Mouse (Mus musculus): ENCODE measurements at regions not wholly inside any gene's neighbourhood (a gene's known extent, or its start where the extent isn't known, plus 50 kb on each side); places are given as distances from the start of the nearest gene placed in this dataset.

DNA sequence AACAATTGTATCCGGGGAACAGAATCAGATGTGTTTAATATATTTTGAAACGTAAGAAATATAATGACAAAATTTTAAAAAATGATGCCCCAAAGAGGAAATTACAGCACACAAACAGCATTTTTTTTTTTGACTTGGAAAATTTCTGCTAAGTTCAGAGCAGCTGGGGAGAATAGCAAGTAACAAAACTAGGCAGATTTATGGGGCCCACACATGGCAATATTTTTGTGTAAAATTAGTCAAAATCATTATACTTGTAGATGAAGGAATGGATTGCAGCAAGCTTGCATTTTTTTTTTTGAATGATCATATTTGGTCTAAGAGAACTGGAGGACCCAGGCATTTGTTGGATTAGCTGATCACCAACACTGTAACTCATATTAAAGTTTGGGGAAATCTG, 189.4 kb downstream of the Map2k6 start:
- intact Hi-C loops (cut with DNase I): no loop called here
- no peak for DNase-seq

- DNase-seq: peak; percentile 77
These were observed 196.4 kb downstream of the Map2k6 start for GRCm38 (mm10) chr11:110595266-110595862.

GRCm38 (mm10) chr11:110605041-110605882, 206.3 kb downstream of the Map2k6 start:
- intact Hi-C loops (cut with DNase I): no loop called here
- DNase-seq: no peak

More at GRCm38 (mm10) chr11:110595266-110595862, 196.4 kb downstream of the Map2k6 start:
- intact Hi-C loops (cut with DNase I): no loop called here

DNA sequence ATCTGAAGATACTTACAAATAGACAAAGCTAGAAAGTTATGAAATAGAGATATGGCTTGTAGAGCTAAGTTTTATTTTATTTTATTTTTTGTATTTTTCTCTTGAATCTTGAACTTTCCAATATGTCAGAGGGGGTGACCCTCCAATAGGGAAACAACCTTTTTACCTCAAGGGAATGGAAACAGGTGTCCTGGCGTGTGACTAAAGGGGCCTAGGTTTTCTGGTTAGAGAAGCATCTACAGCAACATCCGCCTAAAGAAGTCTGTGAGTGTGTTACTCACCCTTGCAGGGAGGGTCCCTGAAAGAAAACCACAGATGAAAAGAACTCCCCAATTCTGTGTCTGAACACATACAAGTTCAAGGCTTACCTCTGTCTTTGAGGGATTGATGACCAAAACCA, 210.4 kb downstream of the Map2k6 start:
- intact Hi-C loops (cut with DNase I): no loop called here
- DNase-seq: no peak

- no peak for DNase-seq
- intact Hi-C loops (cut with DNase I): no loop called here
These were observed 211.9 kb downstream of the Map2k6 start for GRCm38 (mm10) chr11:110610831-110611230.

DNA sequence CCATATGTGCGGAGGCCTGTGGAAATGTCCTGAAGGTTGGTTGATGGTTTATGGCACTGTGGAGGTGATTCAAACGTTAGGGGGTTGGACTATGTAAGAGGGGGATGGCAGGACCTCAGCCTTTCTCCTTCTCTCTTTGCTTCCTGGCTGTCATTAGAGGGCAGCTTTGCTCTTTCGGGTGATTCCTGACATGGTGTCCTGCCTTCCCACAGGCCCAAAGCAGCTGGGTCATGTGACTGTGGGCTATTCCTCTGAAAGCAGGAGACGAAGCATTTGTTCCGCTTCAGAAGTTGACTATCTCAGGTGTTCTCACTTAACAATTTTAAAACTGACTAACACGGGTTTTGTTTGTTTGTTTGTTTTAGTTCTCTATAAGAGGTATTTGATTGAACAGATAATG, 233.1 kb downstream of the Map2k6 start:
- intact Hi-C loops (cut with DNase I): no loop called here
- no peak for DNase-seq

DNA sequence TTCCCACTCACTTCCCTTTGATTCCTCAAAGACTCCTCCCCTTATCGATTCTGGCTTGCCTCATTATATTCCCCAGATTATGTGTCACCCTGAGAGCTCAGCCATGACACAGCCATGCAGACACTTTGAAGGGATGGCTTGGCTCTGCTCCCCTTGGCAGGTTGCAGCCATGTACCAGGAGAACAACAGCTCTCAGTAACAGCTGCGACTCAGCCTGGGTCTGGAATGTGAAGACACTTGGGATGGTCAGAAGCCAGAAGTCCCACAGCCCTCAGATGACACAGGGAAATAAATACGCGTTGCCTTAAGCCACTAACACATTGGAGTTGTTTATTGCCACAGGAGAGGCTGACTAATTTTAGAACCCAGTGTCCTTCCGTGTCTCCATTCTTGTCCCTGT, 234.4 kb downstream of the Map2k6 start:
- DNase-seq: peak; percentile 63
- intact Hi-C loops (cut with DNase I): no loop called here

DNA sequence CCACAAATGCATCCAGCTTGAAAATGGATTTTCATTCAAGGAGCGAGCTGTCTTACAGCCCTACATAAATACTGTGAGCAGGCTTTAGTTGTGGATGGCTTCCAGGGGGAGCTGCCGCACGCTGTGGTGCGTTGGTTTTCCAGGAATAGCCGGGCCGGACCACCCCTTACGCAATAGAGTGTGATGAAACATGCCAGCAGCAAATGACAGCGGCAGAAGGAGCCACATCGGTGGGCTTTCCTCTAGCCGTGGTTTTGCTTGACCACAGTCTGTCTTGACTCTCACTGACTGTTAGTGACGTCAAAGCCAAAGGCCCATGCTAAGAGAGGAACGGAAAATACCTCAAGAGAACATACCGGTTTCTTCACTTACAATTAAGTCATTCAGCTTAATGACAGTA, 243.6 kb downstream of the Map2k6 start:
- intact Hi-C loops (cut with DNase I): no loop called here
- DNase-seq: no peak

GRCm38 (mm10) chr11:110649575-110650210, 250.8 kb downstream of the Map2k6 start:
- intact Hi-C loops (cut with DNase I): no loop called here
- no peak for DNase-seq

GRCm38 (mm10) chr11:110652068-110652467, 253.1 kb downstream of the Map2k6 start:
- intact Hi-C loops (cut with DNase I): no loop called here

DNA sequence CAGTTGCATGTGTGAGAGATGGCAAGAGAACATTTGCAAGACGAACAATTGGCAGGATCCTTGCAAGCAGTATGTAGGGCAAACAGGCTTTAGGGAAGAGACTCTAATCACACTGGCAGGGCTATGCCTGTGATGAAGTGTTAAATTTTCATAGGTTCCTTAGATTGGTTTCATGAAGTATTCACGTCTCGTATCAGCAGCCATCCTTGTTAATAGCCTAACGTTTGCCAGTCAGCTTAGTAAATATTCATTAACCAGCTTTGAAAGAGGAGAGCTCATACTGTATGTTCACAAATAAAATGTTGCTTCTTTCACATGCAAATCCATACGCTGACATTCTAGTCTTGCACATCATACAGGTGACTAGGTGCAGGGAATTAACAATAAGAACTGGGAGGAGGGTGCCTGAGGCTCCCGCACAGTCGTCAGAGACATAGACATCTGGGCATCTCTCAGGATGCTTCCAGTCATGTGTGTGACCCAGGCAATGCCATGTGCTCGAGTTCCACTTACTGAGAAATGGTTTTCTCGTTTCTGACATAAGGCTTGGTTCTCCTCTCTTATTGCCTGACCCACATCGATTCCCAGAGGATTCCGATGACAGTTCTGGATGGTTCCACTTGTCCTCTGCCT, 257.7 kb downstream of the Map2k6 start:
- no peak for DNase-seq
- intact Hi-C loops (cut with DNase I): no loop called here

More at GRCm38 (mm10) chr11:110652068-110652467, 253.1 kb downstream of the Map2k6 start:
- no peak for DNase-seq

- no peak for DNase-seq
- intact Hi-C loops (cut with DNase I): no loop called here
These were observed 258.9 kb downstream of the Map2k6 start for GRCm38 (mm10) chr11:110657854-110658253.

GRCm38 (mm10) chr11:110670626-110671508, 271.9 kb downstream of the Map2k6 start:
- DNase-seq: no peak
- intact Hi-C loops (cut with DNase I): no loop called here

GRCm38 (mm10) chr11:110672941-110673340, 274.0 kb downstream of the Map2k6 start:
- intact Hi-C loops (cut with DNase I): no loop called here
- DNase-seq: peak; percentile 3

DNA sequence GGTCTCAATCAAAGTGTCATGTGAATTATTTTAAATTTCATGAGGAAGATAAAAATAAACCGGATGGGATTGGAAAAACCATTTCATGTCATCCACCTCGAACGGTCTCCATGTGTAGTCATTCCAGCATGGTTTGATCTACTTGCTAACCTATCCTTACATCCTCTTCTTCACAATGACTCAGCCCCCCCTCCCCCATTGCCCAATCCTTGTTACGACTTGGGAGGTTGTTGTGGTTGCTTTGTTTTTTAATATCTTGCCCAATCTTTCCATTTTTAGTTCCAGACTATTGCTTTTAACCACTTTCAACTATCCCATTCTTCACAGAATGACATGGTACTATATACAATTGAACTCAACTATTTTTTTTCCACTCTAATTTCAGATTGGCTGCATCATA, 275.0 kb upstream of the Kcnj16 start:
- intact Hi-C loops (cut with DNase I): no loop called here
- DNase-seq: no peak

- intact Hi-C loops (cut with DNase I): no loop called here
- no peak for DNase-seq
These were observed 270.8 kb upstream of the Kcnj16 start for GRCm38 (mm10) chr11:110697067-110697466.

DNA sequence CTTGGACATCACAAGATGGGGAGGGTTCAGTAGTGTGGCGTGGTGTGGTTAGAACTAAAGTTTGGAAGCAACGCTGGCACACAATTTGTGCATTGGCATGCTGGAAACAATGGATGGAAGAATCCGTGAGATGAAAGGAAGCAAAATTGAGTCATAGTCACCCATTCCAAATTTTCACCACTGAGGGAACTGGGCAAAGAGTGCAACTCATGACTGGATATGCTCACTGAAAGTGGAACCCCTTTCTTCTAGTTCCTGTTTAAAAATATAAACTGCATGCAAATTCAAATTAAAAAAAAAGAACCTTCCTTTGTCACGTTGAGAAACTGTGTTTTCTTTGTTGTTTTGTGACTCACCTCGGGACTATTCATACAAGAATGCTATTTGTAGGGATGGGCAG, 269.5 kb upstream of the Kcnj16 start:
- DNase-seq: no peak
- intact Hi-C loops (cut with DNase I): no loop called here

DNA sequence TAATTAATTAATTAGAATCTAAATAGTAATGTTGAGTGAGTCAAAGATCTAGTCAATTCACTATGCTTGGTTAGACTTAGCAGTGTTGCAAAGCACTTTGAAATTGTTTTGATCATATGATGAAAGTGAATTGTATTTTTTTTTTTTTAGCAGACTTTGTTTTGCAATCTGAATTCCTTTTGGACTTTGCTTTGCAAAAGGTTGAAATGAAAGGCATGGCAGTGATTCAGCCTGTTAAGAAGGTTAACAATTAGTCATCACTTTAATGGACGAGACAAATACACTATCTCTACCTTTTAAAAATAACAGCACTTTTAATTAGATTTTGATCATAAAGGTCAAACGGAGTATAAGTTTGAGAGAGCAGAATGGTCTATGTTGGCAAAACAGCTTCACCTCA, 266.9 kb upstream of the Kcnj16 start:
- DNase-seq: no peak
- intact Hi-C loops (cut with DNase I): no loop called here

DNA sequence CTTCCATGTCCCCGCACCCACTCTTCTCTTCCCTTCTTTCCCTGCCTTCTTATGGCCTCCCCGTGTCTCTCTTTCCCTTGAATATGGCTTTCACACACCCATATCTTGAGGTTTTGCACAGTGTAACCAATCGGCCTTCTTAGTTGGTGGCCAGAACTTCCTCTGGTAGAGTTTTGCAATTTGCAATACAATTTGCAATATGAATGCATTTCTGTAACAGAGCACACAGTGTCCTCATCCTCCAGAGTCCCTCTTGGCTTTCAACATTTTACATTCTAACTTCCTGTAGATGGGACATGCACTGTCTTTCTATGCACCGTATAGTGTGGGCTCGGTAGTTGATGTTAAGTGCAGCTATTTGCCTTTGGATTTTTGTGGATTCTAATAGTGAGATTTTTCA, 265.7 kb upstream of the Kcnj16 start:
- DNase-seq: no peak
- intact Hi-C loops (cut with DNase I): no loop called here

DNA sequence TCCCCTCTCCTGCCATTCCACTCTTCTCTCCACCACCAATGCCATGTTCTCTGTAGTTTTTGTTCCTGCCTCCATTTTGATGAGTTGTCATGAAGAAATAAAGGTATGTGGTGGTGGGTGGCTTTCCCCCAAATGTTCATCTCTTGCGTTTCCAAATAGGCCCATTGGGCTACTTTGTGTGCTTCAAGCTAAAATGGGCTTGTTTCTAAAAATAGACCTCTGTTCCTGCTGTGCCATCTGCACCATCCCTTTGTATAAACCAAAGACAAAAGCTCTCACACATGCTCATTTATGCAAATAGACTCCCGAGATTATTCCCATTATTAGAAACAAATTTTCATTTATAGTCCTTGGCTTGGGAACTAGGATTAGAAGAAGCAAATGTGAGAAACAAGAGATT, 264.3 kb upstream of the Kcnj16 start:
- DNase-seq: no peak
- intact Hi-C loops (cut with DNase I): no loop called here
